36 mouse cellular contexts compared by ENCODE assay signal in genomic region chr7:142128843-142129242, GRCm38 (mm10). TPM values are rescaled to one million over a fixed set of nuclear protein-coding genes. Genes with fewer than 3 reads are reported as not detected.
DNase-seq lines count a peak whose midpoint lies in the region; ATAC-seq and TF ChIP-seq lines count a peak whose summit lies in the region.
"Had no signal": no experiment of that assay in that cellular context is flagged by ENCODE, and none has a peak within 500 bp of the region (broad histone marks: within the 10 kb centered on the region; RNA-seq: fewer than 3 reads in every experiment).

No protein-coding gene starts in this region.

- no peak overlapping the region for H3K9ac ChIP-seq in forebrain, postnatal 0 days
- H3K9ac ChIP-seq in forebrain, embryonic 16.5 days (replicated peaks; ENCODE audit: low read depth, low read length): no peak overlapping the region
- no peak overlapping the region for H3K9ac ChIP-seq in kidney, postnatal 0 days (ENCODE audit: low read depth, low read length)
- H3K9ac ChIP-seq in midbrain, postnatal 0 days (replicated peaks; ENCODE audit: low read length, poor library complexity, severe bottlenecking): no peak overlapping the region
- H3K9ac ChIP-seq: embryonic facial prominence, embryonic 12.5 days; limb, embryonic 15.5 days; midbrain, embryonic 12.5 days had no signal

- H3K4me1 ChIP-seq in forebrain, postnatal 0 days (ENCODE audit: insufficient read depth): no peaks in the 10 kb centered on the region
- no peaks in the 10 kb centered on the region for H3K4me1 ChIP-seq in forebrain, embryonic 16.5 days (replicated peaks; ENCODE audit: control insufficient read depth, insufficient read depth, low read length)
- H3K4me1 ChIP-seq in kidney, postnatal 0 days (replicated peaks; ENCODE audit: insufficient read depth, low read length): no peaks in the 10 kb centered on the region
- peaks cover 3% of the 10 kb centered on the region for H3K4me1 ChIP-seq in kidney, adult 2 months (ENCODE audit: control insufficient read depth, insufficient read depth, low read length)
- no peaks in the 10 kb centered on the region for H3K4me1 ChIP-seq in midbrain, postnatal 0 days (ENCODE audit: insufficient read depth, low read length)
- H3K4me1 ChIP-seq in midbrain, embryonic 10.5 days: no peaks in the 10 kb centered on the region
- H3K4me1 ChIP-seq: embryonic facial prominence, embryonic 12.5 days; limb, embryonic 10.5 days; limb, embryonic 15.5 days; midbrain, embryonic 12.5 days had no signal

- TF ChIP-seq POLR2A in kidney, adult 2 months (IDR thresholded peaks at IDR 0.05; ENCODE audit: low read depth, low read length): no peak

- H3K27me3 ChIP-seq in forebrain, postnatal 0 days (ENCODE audit: insufficient read depth, low read length): no peaks in the 10 kb centered on the region
- H3K27me3 ChIP-seq in forebrain, embryonic 16.5 days (replicated peaks; ENCODE audit: control insufficient read depth, insufficient read depth, low read length): no peaks in the 10 kb centered on the region
- H3K27me3 ChIP-seq in kidney, postnatal 0 days (ENCODE audit: insufficient read depth, low read length): no peaks in the 10 kb centered on the region
- no peaks in the 10 kb centered on the region for H3K27me3 ChIP-seq in kidney, adult 2 months (replicated peaks; ENCODE audit: control insufficient read depth, insufficient read depth, low read length)
- no peaks in the 10 kb centered on the region for H3K27me3 ChIP-seq in midbrain, postnatal 0 days (ENCODE audit: insufficient read depth, low read length)
- no peaks in the 10 kb centered on the region for H3K27me3 ChIP-seq in midbrain, embryonic 10.5 days (ENCODE audit: low read depth, poor library complexity, severe bottlenecking)
- H3K27me3 ChIP-seq: embryonic facial prominence, embryonic 12.5 days had no signal

- H3K4me2 ChIP-seq in forebrain, postnatal 0 days (ENCODE audit: low read depth): no peak overlapping the region
- no peak overlapping the region for H3K4me2 ChIP-seq in forebrain, embryonic 16.5 days (ENCODE audit: low read length)
- no peak overlapping the region for H3K4me2 ChIP-seq in kidney, postnatal 0 days (ENCODE audit: low read length)
- H3K4me2 ChIP-seq in midbrain, postnatal 0 days (ENCODE audit: low read depth, low read length, poor library complexity, severe bottlenecking): no peak overlapping the region
- H3K4me2 ChIP-seq: embryonic facial prominence, embryonic 12.5 days; limb, embryonic 15.5 days; midbrain, embryonic 12.5 days had no signal

- H3K36me3 ChIP-seq in forebrain, postnatal 0 days (ENCODE audit: insufficient read depth): no peaks in the 10 kb centered on the region
- H3K36me3 ChIP-seq in forebrain, embryonic 16.5 days (ENCODE audit: control insufficient read depth, insufficient read depth): no peaks in the 10 kb centered on the region
- no peaks in the 10 kb centered on the region for H3K36me3 ChIP-seq in kidney, postnatal 0 days (ENCODE audit: insufficient read depth, low read length)
- H3K36me3 ChIP-seq in kidney, adult 2 months (ENCODE audit: control insufficient read depth, insufficient read depth, low read length): no peaks in the 10 kb centered on the region
- H3K36me3 ChIP-seq in midbrain, postnatal 0 days (ENCODE audit: insufficient read depth, low read length): no peaks in the 10 kb centered on the region
- H3K36me3 ChIP-seq in midbrain, embryonic 10.5 days: no peaks in the 10 kb centered on the region
- H3K36me3 ChIP-seq: embryonic facial prominence, embryonic 12.5 days; limb, embryonic 10.5 days; limb, embryonic 15.5 days; midbrain, embryonic 12.5 days had no signal

- intact Hi-C loops in left cerebral cortex, postnatal 14 days (cut with DNase I): no loop called here

- H3K9me3 ChIP-seq in forebrain, postnatal 0 days (ENCODE audit: low read length): no peaks in the 10 kb centered on the region
- H3K9me3 ChIP-seq in forebrain, embryonic 16.5 days (ENCODE audit: control insufficient read depth, low read length): no peaks in the 10 kb centered on the region
- H3K9me3 ChIP-seq in kidney, postnatal 0 days (replicated peaks; ENCODE audit: low read length): no peaks in the 10 kb centered on the region
- no peaks in the 10 kb centered on the region for H3K9me3 ChIP-seq in midbrain, postnatal 0 days (ENCODE audit: low read length)
- H3K9me3 ChIP-seq in midbrain, embryonic 10.5 days (replicated peaks): no peaks in the 10 kb centered on the region
- H3K9me3 ChIP-seq: embryonic facial prominence, embryonic 12.5 days; limb, embryonic 10.5 days; limb, embryonic 15.5 days; midbrain, embryonic 12.5 days had no signal

- no peak for DNase-seq in forebrain, postnatal 0 days
- DNase-seq in kidney, postnatal 0 days (ENCODE audit: low spot score): peak; percentile 11
- no peak for DNase-seq in kidney, adult 2 months
- no peak for DNase-seq in midbrain, postnatal 0 days (ENCODE audit: low spot score)
- DNase-seq in midbrain, embryonic 10.5 days (ENCODE audit: low spot score): no peak
- no peak for DNase-seq in left cerebral cortex, postnatal 14 days (ENCODE audit: low spot score in 2 of 2)
- DNase-seq in adrenal gland, postnatal 14 days: no peak
- DNase-seq: adrenal gland, adult 8-10 months; cerebellum, adult 11 months; cerebellum, adult 9-11 months; embryo, embryonic 11 days; gastrocnemius, postnatal 10 days; heart, postnatal 14 days; kidney, adult 11 months; layer of hippocampus, postnatal 36 days; lung, postnatal 14 days; right cerebral cortex, postnatal 14 days had no signal

- no peak overlapping the region for H3K27ac ChIP-seq in forebrain, postnatal 0 days (ENCODE audit: low read depth, low read length)
- H3K27ac ChIP-seq in forebrain, embryonic 16.5 days (ENCODE audit: low read length): no peak overlapping the region
- no peak overlapping the region for H3K27ac ChIP-seq in kidney, postnatal 0 days
- H3K27ac ChIP-seq in kidney, adult 2 months (ENCODE audit: insufficient read depth, low read depth, low read length): no peak overlapping the region
- H3K27ac ChIP-seq in midbrain, postnatal 0 days (ENCODE audit: low read depth, low read length): no peak overlapping the region
- H3K27ac ChIP-seq in midbrain, embryonic 10.5 days (replicated peaks): no peak overlapping the region
- H3K27ac ChIP-seq: embryonic facial prominence, embryonic 12.5 days; limb, embryonic 10.5 days; limb, embryonic 15.5 days; midbrain, embryonic 12.5 days had no signal

- no peak for ATAC-seq in forebrain, postnatal 0 days
- ATAC-seq in forebrain, embryonic 16.5 days: no peak
- ATAC-seq in kidney, postnatal 0 days (replicated peaks; ENCODE audit: low FRiP score, low read depth): no peak
- ATAC-seq in midbrain, postnatal 0 days (ENCODE audit: low FRiP score): no peak
- ATAC-seq: CD4-positive, CD25-positive, alpha-beta regulatory T cell, adult 4 months; forebrain, embryonic 14.5 days had no signal

- TF ChIP-seq CTCF in forebrain, postnatal 0 days (IDR thresholded peaks at IDR 0.05; ENCODE audit: low read depth): peak; percentile 23; the same call in 1 of the 2 replicates
- peak; percentile 37; the same call in 1 of the 2 replicates for TF ChIP-seq CTCF in kidney, postnatal 0 days (IDR thresholded peaks at IDR 0.05; ENCODE audit: low read depth)
- no peak; the same call in 1 of the 2 replicates for TF ChIP-seq CTCF in kidney, adult 2 months (conservative IDR thresholded peaks at IDR 0.05; ENCODE audit: insufficient read depth, insufficient read length, low read depth, low read length)
- TF ChIP-seq CTCF in midbrain, postnatal 0 days (IDR thresholded peaks at IDR 0.05): peak; percentile 31

- WGBS in forebrain, postnatal 0 days: 66% methylated on average over 4 of the region's 4 CpGs
- WGBS in forebrain, embryonic 16.5 days: 64% methylated on average over 4 of the region's 4 CpGs
- WGBS in kidney, postnatal 0 days: 62% methylated on average over 4 of the region's 4 CpGs
- WGBS in kidney, adult 2 months: 64% methylated on average over 4 of the region's 4 CpGs
- 66% methylated on average over 4 of the region's 4 CpGs for WGBS in midbrain, postnatal 0 days
- 62% methylated on average over 4 of the region's 4 CpGs for WGBS in midbrain, embryonic 10.5 days

- H3K4me3 ChIP-seq in forebrain, postnatal 0 days (ENCODE audit: low read depth, low read length): no peak overlapping the region
- H3K4me3 ChIP-seq in forebrain, embryonic 16.5 days (replicated peaks; ENCODE audit: low read length): no peak overlapping the region
- no peak overlapping the region for H3K4me3 ChIP-seq in kidney, postnatal 0 days (replicated peaks; ENCODE audit: low read depth, low read length)
- no peak overlapping the region for H3K4me3 ChIP-seq in kidney, adult 2 months (ENCODE audit: insufficient read depth, low read depth, low read length)
- H3K4me3 ChIP-seq in midbrain, postnatal 0 days (ENCODE audit: low read depth, low read length): no peak overlapping the region
- H3K4me3 ChIP-seq in midbrain, embryonic 10.5 days: no peak overlapping the region
- H3K4me3 ChIP-seq: embryonic facial prominence, embryonic 12.5 days; limb, embryonic 10.5 days; limb, embryonic 15.5 days; midbrain, embryonic 12.5 days had no signal

RNA-seq across cellular contexts. Expression of gene Gm39115, which starts 7.0 kb away (rescaled TPM):
- total RNA-seq in forebrain, postnatal 0 days (2014; rRNA removed): not detected in 2 replicates
- polyA plus RNA-seq in forebrain, postnatal 0 days (2015; fragmentation: Nextera tagmentation; extraction: Ambion mirVana): not detected in 2 replicates
- polyA plus RNA-seq in forebrain, embryonic 16.5 days (2015; fragmentation: Nextera tagmentation; extraction: Ambion mirVana): not detected in 2 replicates
- not detected in 2 replicates for polyA plus RNA-seq in kidney, postnatal 0 days (2015; fragmentation: Nextera tagmentation; extraction: Ambion mirVana)
- not detected in 2 replicates for polyA plus RNA-seq in kidney, adult 2 months (2012; rRNA removed)
- not detected in 2 replicates for total RNA-seq in midbrain, postnatal 0 days (2014; rRNA removed)
- polyA plus RNA-seq in midbrain, postnatal 0 days (2015; fragmentation: Nextera tagmentation; extraction: Ambion mirVana): not detected in 2 replicates
- polyA plus RNA-seq in midbrain, embryonic 10.5 days (2016; fragmentation: Nextera tagmentation; extraction: Ambion mirVana): not detected in 2 replicates
- not detected for total RNA-seq in left cerebral cortex, postnatal 14 days (2021)
- not detected in 2 replicates for total RNA-seq in adrenal gland, postnatal 14 days (2021)
- total RNA-seq: adrenal gland, adult 8-10 months; ES-E14; gastrocnemius, postnatal 10 days; heart, postnatal 14 days; layer of hippocampus, postnatal 36 days; megakaryocyte progenitor cell, adult 5-6 weeks; monocyte, adult 5-6 weeks had no signal
- polyA plus RNA-seq: CD4-positive, CD25-positive, alpha-beta regulatory T cell, adult 4 months; embryonic facial prominence, embryonic 12.5 days; forebrain, embryonic 14.5 days; gonadal fat pad, adult 2 months; heart, embryonic 14.5 days; hindbrain, embryonic 11.5 days; kidney, embryonic 16.5 days; large intestine, adult 2 months; limb, embryonic 10.5 days; limb, embryonic 15.5 days; liver, embryonic 16.5 days; midbrain, embryonic 12.5 days; neural tube, embryonic 14.5 days; small intestine, adult 2 months; stomach, embryonic 14.5 days had no signal

RNA-seq across cellular contexts. Expression of gene Gm45618, which starts 8.3 kb away (rescaled TPM):
- total RNA-seq in forebrain, postnatal 0 days (2014; rRNA removed): not detected in 2 replicates
- 0.24 TPM in 1 of 2 replicates, not detected in the other for polyA plus RNA-seq in forebrain, postnatal 0 days (2015; fragmentation: Nextera tagmentation; extraction: Ambion mirVana)
- polyA plus RNA-seq in forebrain, embryonic 16.5 days (2015; fragmentation: Nextera tagmentation; extraction: Ambion mirVana): 0.34 TPM in 1 of 2 replicates, not detected in the other
- not detected in 2 replicates for polyA plus RNA-seq in kidney, postnatal 0 days (2015; fragmentation: Nextera tagmentation; extraction: Ambion mirVana)
- polyA plus RNA-seq in kidney, adult 2 months (2012; rRNA removed): not detected in 2 replicates
- not detected in 2 replicates for total RNA-seq in midbrain, postnatal 0 days (2014; rRNA removed)
- not detected in 2 replicates for polyA plus RNA-seq in midbrain, postnatal 0 days (2015; fragmentation: Nextera tagmentation; extraction: Ambion mirVana)
- polyA plus RNA-seq in midbrain, embryonic 10.5 days (2016; fragmentation: Nextera tagmentation; extraction: Ambion mirVana): 0.29 TPM in 1 of 2 replicates, not detected in the other
- not detected for total RNA-seq in left cerebral cortex, postnatal 14 days (2021)
- not detected in 2 replicates for total RNA-seq in adrenal gland, postnatal 14 days (2021)
- total RNA-seq: adrenal gland, adult 8-10 months; ES-E14; gastrocnemius, postnatal 10 days; heart, postnatal 14 days; layer of hippocampus, postnatal 36 days; megakaryocyte progenitor cell, adult 5-6 weeks; monocyte, adult 5-6 weeks had no signal
- polyA plus RNA-seq: CD4-positive, CD25-positive, alpha-beta regulatory T cell, adult 4 months; embryonic facial prominence, embryonic 12.5 days; forebrain, embryonic 14.5 days; gonadal fat pad, adult 2 months; heart, embryonic 14.5 days; hindbrain, embryonic 11.5 days; kidney, embryonic 16.5 days; large intestine, adult 2 months; limb, embryonic 10.5 days; limb, embryonic 15.5 days; liver, embryonic 16.5 days; midbrain, embryonic 12.5 days; neural tube, embryonic 14.5 days; small intestine, adult 2 months; stomach, embryonic 14.5 days had no signal

RNA-seq across cellular contexts. Expression of gene Gm45337, which starts 15.6 kb away (rescaled TPM):
- not detected in 2 replicates for total RNA-seq in forebrain, postnatal 0 days (2014; rRNA removed)
- polyA plus RNA-seq in forebrain, postnatal 0 days (2015; fragmentation: Nextera tagmentation; extraction: Ambion mirVana): not detected in 2 replicates
- polyA plus RNA-seq in forebrain, embryonic 16.5 days (2015; fragmentation: Nextera tagmentation; extraction: Ambion mirVana): not detected in 2 replicates
- polyA plus RNA-seq in kidney, postnatal 0 days (2015; fragmentation: Nextera tagmentation; extraction: Ambion mirVana): not detected in 2 replicates
- not detected in 2 replicates for polyA plus RNA-seq in kidney, adult 2 months (2012; rRNA removed)
- not detected in 2 replicates for total RNA-seq in midbrain, postnatal 0 days (2014; rRNA removed)
- not detected in 2 replicates for polyA plus RNA-seq in midbrain, postnatal 0 days (2015; fragmentation: Nextera tagmentation; extraction: Ambion mirVana)
- not detected in 2 replicates for polyA plus RNA-seq in midbrain, embryonic 10.5 days (2016; fragmentation: Nextera tagmentation; extraction: Ambion mirVana)
- total RNA-seq in left cerebral cortex, postnatal 14 days (2021): not detected
- total RNA-seq in adrenal gland, postnatal 14 days (2021): not detected in 2 replicates
- total RNA-seq: adrenal gland, adult 8-10 months; ES-E14; gastrocnemius, postnatal 10 days; heart, postnatal 14 days; layer of hippocampus, postnatal 36 days; megakaryocyte progenitor cell, adult 5-6 weeks; monocyte, adult 5-6 weeks had no signal
- polyA plus RNA-seq: CD4-positive, CD25-positive, alpha-beta regulatory T cell, adult 4 months; embryonic facial prominence, embryonic 12.5 days; forebrain, embryonic 14.5 days; gonadal fat pad, adult 2 months; heart, embryonic 14.5 days; hindbrain, embryonic 11.5 days; kidney, embryonic 16.5 days; large intestine, adult 2 months; limb, embryonic 10.5 days; limb, embryonic 15.5 days; liver, embryonic 16.5 days; midbrain, embryonic 12.5 days; neural tube, embryonic 14.5 days; small intestine, adult 2 months; stomach, embryonic 14.5 days had no signal

RNA-seq across cellular contexts. Expression of gene Gm29735, which starts 28.1 kb away (rescaled TPM):
- not detected in 2 replicates for total RNA-seq in forebrain, postnatal 0 days (2014; rRNA removed)
- polyA plus RNA-seq in forebrain, postnatal 0 days (2015; fragmentation: Nextera tagmentation; extraction: Ambion mirVana): not detected in 2 replicates
- not detected in 2 replicates for polyA plus RNA-seq in forebrain, embryonic 16.5 days (2015; fragmentation: Nextera tagmentation; extraction: Ambion mirVana)
- not detected in 2 replicates for polyA plus RNA-seq in kidney, postnatal 0 days (2015; fragmentation: Nextera tagmentation; extraction: Ambion mirVana)
- not detected in 2 replicates for polyA plus RNA-seq in kidney, adult 2 months (2012; rRNA removed)
- total RNA-seq in midbrain, postnatal 0 days (2014; rRNA removed): not detected in 2 replicates
- not detected in 2 replicates for polyA plus RNA-seq in midbrain, postnatal 0 days (2015; fragmentation: Nextera tagmentation; extraction: Ambion mirVana)
- not detected in 2 replicates for polyA plus RNA-seq in midbrain, embryonic 10.5 days (2016; fragmentation: Nextera tagmentation; extraction: Ambion mirVana)
- not detected for total RNA-seq in left cerebral cortex, postnatal 14 days (2021)
- not detected in 2 replicates for total RNA-seq in adrenal gland, postnatal 14 days (2021)
- total RNA-seq: adrenal gland, adult 8-10 months; ES-E14; gastrocnemius, postnatal 10 days; heart, postnatal 14 days; layer of hippocampus, postnatal 36 days; megakaryocyte progenitor cell, adult 5-6 weeks; monocyte, adult 5-6 weeks had no signal
- polyA plus RNA-seq: CD4-positive, CD25-positive, alpha-beta regulatory T cell, adult 4 months; embryonic facial prominence, embryonic 12.5 days; forebrain, embryonic 14.5 days; gonadal fat pad, adult 2 months; heart, embryonic 14.5 days; hindbrain, embryonic 11.5 days; kidney, embryonic 16.5 days; large intestine, adult 2 months; limb, embryonic 10.5 days; limb, embryonic 15.5 days; liver, embryonic 16.5 days; midbrain, embryonic 12.5 days; neural tube, embryonic 14.5 days; small intestine, adult 2 months; stomach, embryonic 14.5 days had no signal

RNA-seq across cellular contexts. Expression of gene Dusp8, which starts 33.2 kb away (rescaled TPM):
- total RNA-seq in forebrain, postnatal 0 days (2014; rRNA removed): 78.0 and 92.6 TPM in 2 replicates
- 79.2 and 106 TPM in 2 replicates for polyA plus RNA-seq in forebrain, postnatal 0 days (2015; fragmentation: Nextera tagmentation; extraction: Ambion mirVana)
- 84.9 and 98.7 TPM in 2 replicates for polyA plus RNA-seq in forebrain, embryonic 16.5 days (2015; fragmentation: Nextera tagmentation; extraction: Ambion mirVana)
- polyA plus RNA-seq in kidney, postnatal 0 days (2015; fragmentation: Nextera tagmentation; extraction: Ambion mirVana): 2.3 and 2.5 TPM in 2 replicates
- 3.6 and 3.7 TPM in 2 replicates for polyA plus RNA-seq in kidney, adult 2 months (2012; rRNA removed)
- 144 and 175 TPM in 2 replicates for total RNA-seq in midbrain, postnatal 0 days (2014; rRNA removed)
- 94.2 and 99.9 TPM in 2 replicates for polyA plus RNA-seq in midbrain, postnatal 0 days (2015; fragmentation: Nextera tagmentation; extraction: Ambion mirVana)
- 6.4 and 13.2 TPM in 2 replicates for polyA plus RNA-seq in midbrain, embryonic 10.5 days (2016; fragmentation: Nextera tagmentation; extraction: Ambion mirVana)
- 100 to 1,000 TPM; 154 to 171 TPM for total RNA-seq in left cerebral cortex, postnatal 14 days (2021)
- 7.3 and 8.4 TPM in 2 replicates for total RNA-seq in adrenal gland, postnatal 14 days (2021)
- total RNA-seq: megakaryocyte progenitor cell, adult 5-6 weeks; monocyte, adult 5-6 weeks had no signal
